Mouse (Mus musculus): ENCODE measurements around the gene Tbca.

DNA sequence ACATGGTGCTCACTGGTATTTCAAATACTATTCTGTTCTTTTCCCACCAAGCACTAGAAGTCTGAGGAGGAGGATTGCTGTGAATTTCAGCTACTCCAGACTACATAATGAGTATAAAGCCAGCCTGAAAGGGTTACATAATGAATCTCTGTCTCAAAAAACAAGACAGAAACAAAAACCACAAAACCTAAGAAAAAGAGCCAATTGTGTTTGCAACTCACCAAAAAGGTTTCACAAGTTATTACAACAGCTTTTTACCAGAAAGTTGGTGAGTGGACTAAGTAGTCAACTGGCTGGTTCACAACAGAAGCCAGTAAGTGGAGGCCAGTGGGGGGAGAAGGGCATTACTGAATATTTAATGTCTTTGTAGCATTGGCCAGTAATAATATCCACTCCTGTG, 19.9 kb downstream of the Tbca start:
- TF ChIP-seq CTCF (IDR thresholded peaks at IDR 0.05; ENCODE audit: low read depth) (no peak), EP300 (IDR thresholded peaks at IDR 0.05; ENCODE audit: low read depth) (no peak)
